Mouse (Mus musculus) spleen, postnatal 36 days (tissue): ENCODE measurements around the gene Syne3.

Source experiments
- DNase-seq, 2 experiments: peaks; one replicate each; pipeline ENCODE4 v3.0.0; 2022; ENCODE audit warnings: low spot score in 2 of 2, mixed read lengths in 1 of 2

Syne3 gene

DNA sequence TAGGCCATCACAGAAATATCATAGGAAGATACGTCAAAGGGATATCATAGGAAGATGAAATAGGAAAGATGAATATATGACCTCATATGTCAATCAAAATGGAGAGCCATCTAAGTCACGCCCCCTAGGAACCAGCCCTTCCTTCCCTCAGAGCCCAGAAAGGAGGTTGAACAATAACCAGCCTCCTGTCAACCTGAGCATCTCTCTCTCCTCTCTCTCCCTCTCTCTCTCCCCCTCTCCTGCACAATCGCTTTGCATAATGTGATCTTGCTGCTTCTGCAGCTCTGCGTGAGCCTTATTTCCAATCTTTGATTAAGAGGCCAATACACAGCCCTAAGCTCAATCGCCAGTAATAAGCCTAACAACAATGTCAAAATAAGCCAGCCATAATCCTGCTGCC is 84.6 kb downstream of the Syne3 start:
- DNase-seq: no peak

DNA sequence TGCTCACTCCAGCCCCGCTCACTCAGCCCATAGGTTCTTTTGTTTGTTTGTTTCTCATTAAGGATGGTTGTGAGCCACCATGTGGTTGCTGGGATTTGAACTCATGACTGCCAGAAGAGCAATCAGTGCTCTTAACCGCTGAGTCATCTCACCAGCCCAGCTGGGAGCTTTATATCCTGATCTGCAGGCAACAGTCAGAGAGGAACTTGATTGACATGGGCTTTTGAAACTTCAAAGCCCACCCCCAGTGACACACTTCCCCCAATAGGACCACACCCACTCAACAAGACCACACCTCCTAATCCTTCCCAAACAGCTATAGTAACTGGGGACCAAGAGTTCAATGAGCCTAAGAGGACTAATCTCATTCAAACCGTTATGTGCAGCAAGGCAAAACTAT is 85.1 kb downstream of the Syne3 start:
- DNase-seq: no peak

DNA sequence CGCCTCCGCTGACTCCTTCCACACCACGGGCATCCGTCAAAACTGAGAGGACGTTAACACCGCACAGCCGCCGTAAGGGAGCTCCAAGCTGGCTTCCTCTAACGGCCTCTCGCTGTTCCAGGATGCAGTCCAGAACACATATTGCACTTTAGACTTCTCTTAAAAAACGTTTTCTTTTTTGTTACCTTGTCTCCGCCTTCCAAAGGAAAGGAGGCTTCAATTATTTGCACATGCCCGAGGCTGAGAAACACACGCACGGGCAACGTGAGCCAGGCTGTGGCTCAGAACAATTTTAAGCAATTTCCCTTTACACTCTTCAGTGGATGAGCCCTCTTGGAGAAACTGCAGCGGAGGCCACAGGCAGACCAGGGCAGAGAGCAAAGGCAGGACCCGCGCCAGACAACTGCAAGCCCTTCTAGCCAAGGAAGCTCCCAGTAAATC is 85.6 kb downstream of the Syne3 start:
- no peak for DNase-seq

DNA sequence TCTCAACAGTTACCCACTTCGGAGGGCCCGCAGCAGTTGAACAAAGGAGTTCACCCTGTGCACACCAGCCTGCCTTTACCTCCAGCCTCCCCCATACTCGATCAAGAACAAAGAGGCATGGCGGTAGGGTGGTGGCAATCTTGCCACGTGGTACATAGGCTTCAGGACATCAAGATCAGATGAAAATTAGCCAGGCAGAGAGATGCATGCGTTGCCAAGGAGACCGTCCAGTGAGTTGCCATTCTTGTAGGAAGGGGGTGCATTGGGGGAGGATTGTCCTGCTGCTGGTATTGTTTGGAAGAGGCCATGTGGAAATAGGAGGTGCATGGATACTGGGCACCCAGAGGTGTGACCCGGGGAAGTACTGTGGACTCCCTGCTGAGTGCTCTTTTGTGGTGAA is 87.0 kb downstream of the Syne3 start:
- no peak for DNase-seq

DNA sequence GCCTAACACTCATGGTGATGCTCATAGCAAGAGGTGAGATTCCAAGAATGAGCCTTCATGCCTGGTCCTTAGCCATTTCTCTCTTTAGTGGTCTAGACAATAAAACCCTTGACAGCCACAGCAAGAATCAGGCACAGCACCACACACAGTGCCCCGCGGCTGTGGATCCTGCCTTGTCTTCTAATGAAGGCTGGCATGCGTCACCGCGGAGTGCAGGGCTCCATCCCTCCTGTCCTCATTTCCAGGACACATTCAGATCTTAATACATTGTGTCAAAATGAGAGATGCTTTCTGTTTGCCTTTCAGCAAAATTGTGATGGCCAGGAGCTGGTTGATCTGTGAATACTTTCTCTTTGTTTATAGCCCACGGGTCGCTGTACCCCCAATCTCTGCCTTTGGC is 88.5 kb downstream of the Syne3 start:
- DNase-seq: no peak

DNA sequence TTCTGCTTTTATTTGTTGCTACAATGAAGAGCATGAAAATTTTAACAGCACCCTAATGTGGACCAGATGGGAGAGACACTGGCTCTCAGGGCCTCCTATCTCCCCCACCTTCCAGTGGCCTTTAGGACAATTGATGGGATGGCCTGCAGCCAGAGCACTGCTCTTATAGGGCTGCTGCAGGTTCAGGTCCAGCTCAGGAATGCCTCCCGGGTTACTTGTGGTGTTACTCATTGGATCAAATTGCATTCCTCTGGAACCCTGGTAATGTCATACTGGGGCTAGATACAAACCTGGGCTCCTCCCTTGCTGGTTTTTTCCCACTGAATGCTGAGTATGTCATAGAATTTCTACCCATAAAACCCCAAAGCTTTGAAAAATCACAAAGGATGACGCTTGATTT is 90.4 kb downstream of the Syne3 start:
- no peak for DNase-seq

DNA sequence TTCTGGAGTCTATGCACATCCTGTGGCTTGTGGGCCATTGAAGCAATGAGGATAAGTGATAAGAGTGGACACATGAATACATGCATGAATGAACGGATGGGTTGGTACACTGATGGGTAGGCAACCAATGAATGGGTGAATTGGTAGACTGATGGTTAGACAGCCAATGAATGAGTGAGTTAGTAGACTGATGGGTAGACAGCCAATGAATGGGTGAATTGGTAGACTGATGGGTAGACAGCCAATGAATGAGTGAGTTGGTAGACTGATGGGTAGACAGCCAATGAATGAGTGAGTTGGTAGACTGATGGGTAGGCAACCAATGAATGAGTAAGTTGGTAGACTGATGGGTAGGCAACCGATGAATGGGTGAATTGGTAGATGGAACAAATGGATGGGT is 91.7 kb downstream of the Syne3 start:
- no peak for DNase-seq

DNA sequence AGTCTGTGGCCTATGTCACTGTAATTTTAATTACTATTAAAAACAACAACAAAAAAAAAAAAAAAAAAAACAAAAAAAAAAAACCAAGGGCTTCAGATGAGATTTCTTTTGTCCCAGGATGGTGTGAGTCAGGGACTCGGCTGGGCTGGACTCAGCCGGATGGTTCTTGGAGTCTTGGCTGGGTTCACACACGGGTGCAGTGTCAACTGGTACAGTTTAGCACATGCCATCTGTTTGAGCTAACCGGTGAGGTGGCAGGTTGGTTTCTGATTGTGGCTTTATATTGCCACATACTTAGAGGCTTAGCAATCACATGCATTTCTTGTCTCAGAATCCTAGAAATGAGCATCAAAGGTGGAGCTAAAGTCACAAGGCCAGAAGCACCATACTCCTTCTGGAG is 92.3 kb downstream of the Syne3 start:
- DNase-seq: no peak

DNA sequence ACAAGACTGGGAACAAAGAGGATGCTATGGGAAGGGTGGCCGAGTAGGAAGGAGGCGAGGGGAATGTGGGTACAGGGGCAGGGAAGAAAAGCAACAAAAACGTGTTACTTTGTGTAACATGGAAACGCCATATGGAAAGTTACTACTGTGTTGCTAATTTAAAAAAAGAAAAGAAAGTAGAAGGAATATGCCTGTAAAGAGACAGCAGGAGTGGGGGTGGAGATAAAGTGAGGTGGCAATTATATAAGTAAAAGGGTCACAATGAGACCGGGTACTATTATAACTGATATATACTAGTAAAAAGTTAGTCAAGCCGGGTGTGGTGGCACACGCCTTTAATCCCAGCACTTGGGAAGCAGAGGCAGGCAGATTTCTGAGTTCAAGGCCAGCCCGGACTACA is 92.8 kb downstream of the Syne3 start:
- no peak for DNase-seq

DNA sequence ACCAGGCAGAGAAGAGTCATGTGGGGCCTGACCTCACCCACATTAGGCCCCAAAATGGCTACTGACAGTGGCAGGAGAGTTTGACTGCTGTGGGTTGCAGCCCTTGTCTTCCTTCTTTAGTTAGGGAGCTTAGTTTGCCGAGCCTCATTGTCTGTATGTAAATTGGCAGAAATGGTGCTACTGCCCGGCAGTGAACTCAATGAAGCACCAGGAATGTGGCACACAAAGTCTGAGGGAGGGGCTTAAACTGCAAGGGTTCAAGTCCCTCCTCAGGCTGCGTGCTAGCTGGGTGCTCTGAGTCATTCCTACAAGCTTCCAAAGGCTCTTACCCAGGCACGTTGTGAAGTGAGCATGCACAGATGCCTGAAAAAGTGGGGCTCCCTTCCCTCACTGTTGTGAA is 93.9 kb downstream of the Syne3 start:
- no peak for DNase-seq

DNA sequence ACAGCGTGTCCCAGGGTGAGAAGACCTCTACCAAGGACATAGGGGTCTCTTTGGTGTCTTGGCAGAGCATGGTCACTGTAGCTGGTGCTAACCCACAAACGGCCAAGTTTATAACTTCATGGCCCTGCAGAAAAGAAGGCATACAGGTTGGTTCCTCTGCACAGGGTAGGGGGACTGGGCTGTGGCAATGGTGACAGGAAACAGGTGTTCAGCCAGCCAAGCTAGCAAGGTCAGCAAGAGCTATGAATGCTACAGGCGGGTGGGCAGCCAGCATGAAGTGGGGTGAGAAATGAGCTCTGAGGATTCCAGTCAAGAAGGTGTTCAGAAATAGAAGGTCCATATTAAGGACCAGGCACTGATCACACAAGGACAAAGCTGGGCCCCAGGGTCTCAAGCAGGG is 96.6 kb downstream of the Syne3 start:
- no peak for DNase-seq

DNA sequence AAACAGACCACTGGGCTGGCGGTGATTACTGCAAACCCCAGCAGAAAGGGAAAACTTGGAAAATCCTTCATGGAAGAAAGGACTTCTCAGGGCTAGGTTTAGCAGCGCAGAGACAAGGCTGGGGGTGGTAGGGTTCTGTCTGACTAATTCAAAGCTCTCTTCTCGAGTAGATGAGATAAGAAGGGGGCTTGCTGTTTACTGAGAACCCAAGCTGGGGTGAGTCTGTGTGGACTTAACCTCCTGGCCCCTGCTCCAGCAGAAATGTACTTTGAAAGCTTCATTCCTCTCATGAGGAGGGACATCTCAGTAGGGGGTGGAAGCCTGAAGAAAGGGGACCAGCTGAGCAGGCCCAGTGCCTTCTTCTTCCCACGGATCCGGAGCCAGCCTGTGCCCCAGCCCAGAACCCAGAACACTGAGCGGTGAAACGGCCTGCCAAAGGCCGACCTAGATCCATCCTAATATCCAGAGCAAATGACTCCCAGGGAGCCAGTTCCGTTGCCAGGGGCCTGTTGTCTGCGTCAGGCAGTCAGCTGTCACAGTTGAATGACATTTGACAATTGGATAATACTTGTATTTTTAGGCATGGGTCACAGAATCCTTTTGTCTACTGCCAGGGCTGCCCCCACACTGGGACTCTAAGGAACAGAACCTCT is 97.2 kb downstream of the Syne3 start:
- no peak for DNase-seq

DNA sequence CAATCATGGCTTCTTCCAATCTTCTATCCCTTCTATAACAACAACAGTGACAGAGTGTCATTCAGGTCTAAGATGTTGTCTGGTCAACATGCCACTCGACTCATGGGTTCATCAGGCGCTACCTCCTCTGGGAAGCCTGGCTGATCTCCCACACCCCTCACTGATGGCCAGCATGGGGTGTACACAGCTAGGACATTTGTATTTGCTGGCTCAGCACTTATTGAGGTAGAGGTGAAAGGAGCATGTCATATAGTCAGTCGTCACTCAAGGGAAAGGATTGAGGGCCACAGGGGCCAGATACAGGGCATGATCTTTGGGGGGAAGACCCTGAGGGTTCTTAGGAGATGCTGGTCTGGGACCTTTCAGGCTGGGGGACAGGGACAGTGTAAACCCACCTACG is 99.9 kb downstream of the Syne3 start:
- DNase-seq: no peak

DNA sequence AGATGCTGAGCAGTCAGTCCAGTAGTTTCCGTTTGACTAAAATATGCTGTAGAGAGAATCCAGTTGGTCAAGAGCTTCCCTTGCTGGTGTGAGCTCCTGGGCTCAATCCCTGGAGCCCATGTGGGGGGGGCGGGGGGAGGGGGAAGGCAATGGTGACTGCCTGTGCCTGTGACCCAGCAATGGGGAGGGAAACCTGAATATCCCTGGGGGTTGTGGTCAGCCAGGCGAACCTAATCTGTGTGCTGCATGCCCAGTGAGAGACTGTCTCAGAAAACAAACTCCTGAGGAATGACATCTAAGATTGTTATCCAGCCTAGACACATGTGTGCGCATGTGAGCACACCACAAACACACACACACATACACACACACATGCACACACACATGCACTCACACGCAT is 100.6 kb downstream of the Syne3 start:
- DNase-seq: no peak

DNA sequence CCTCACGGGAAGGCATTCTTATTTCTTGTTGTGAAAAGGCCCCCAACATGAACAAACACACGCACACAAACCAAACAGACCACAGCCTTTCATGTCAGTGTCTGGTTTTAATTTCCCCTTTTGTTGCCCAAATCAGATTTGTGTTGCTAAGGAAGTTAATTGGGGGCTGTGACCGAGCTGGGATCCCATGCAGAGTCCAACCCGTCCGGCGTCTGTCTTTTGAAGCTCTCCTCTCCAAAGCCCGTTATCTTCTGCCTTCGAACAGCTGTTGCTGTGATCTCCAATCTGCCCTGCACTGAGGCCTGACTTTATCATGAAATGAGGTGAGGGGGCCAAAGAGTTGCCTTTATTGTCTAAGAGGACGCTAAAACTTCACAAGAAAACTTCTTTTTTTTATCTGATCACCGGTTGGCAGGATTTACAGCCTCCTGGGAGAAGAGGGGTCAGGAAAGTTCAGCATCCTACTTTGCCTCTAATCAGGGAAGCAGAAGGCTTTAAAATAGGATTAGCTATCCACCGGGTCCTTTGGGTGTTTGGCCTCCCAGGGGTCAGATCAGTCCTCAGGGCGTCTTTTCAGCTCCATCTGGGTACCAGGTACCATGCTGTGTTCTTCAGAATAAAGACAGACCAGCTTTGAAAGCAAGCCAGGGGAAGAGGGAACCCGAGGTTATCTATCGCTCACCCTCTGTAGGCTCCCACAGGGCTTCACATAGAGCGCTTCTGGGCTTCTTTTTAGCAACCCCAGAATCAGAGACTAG is 101.4 kb downstream of the Syne3 start:
- DNase-seq: no peak

DNA sequence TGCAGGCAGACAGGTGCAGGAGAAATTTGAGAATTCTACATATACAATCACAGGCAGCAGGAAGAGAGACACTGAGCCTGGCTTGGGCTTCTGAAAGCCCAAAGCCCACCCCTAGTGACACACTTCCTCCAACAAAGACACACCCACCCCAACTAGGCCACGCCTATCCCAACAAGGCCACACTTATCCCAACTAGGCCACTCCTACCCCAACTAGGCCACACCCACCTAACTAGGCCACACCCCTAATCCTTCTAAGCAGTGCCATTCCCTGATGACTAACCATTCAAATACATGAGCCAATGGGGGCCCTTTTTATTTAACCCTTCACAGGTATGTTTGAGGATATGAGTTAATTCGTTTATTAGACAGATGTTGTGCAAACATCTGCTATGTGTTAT is 102.5 kb downstream of the Syne3 start:
- no peak for DNase-seq

DNA sequence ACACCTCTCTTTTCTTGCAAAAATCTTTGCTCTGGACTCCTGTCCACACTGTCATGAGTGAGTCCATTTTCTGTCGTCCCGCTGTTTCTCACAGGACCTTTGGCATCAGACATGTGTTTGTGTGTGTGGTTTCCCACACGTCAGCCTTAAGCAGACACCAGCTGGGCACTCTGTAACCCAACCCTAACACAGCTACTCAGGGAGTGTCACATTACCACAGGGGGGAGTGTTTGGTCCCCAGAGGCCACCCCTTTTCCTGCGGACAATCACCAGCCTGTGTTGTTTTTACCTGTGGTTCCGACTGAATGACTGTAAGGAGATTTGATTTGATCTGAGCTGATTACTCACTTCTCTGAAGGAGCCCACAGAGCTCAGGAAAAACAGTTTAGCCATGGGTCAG is 105.5 kb downstream of the Syne3 start:
- peak; percentile 11 to 14 for DNase-seq

DNA sequence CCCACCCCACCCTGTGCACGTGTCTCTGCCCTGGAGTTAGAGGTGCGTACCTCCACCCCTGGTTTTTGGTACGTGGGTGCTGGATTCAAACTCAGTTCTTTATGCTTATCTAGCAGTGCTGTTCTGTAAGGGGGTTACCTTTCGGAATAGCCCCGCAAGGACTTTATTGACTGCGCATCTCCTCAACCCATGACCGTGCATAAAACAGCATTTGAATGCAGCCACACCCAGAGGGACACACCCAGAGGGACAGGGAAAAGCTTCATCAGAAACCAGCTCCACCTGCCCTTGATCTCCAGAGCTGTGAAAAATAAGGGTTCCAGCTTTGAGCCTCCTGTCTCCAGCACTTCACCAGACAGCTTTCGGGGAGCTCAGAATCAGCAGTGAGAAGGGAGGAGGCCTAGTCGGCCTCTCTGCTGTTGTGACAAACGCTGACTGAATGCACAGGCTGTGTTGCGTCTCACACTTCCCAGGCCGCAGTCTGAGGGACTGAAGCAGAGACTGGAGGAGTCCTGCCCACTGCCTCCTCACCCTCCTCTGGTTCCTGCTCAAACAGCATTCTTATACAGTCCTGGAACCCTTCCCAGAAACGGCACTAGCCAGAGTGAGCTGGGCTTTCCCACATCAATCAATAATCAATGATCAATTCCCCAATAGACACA is 107.1 kb downstream of the Syne3 start:
- DNase-seq: no peak

DNA sequence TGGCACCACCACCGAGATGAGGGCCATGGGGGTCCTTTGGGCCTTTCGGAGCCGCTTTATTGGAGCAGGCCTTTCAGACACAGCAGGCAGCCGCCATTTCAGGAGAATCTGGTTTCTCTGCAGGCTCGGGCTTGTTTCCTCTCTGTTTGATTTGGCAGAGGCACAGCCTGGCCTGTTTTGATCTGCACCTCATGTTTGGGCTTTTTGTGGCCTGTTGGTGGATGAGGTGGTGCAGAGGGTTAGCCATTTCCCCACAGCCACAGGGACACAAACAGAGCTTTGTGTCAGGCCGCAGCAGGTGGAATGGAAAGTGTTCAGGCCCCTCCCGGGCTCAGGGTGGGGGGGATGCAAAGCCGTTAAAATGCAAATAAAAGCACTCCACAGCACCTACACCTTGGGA is 108.3 kb downstream of the Syne3 start:
- no peak for DNase-seq

DNA sequence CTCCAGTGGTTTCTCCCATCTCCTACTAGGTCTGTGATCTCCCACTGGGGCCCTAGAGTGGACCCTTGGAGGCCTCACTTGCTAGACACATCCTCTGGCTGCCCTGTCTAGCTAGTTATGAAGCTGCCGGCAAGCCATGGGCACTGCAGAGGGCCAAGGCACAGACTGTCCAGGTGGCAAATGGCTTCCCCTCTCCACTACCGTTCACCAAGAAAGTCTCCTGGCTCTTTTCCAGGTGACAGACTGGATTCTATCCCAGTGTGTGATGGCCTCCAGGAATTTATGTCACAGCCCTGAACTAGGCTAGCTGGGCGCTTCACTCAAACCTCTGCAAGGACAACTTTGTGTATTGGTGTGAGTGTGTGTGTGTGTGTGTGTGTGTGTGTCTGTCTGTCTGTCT is 109.8 kb downstream of the Syne3 start:
- no peak for DNase-seq

DNA sequence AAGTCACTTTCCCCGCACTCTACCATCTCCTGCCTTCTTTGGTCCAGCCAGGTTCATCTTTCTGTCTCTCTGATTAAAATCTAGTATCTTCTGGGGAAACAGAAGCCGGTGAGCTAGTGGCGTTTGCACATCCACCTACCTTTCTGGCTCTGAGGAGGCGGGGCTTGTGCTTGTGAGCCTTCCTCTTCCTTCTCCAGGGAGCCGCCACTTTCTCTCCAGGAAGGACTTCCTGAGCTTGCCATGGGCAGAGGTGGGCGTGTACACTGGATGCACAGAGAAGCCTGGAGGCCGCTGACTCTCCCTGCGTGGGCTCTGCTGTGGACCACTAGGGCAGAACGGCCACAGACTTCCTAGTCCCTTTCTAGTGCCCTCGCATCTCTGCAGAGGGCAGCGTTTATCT is 110.4 kb downstream of the Syne3 start:
- no peak for DNase-seq

DNA sequence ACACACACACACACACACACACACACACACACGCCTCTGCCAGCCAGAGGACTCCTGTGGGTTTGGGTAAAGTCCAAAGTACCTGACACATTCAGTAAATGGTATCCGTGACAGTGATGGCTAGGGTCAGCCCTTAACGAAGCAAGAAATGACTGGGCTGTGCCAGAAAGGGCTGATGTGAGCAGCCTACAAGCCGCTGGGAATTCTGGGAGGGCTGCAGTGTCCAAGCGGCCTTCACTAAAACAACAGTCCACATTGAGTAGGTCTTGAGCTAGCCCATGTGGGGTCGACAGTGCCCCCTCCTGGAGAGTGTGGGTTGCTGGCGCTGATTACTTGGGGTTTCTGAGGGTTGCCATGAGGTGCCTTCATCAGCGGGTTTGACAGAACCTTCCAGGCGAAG is 110.9 kb downstream of the Syne3 start:
- DNase-seq: no peak

DNA sequence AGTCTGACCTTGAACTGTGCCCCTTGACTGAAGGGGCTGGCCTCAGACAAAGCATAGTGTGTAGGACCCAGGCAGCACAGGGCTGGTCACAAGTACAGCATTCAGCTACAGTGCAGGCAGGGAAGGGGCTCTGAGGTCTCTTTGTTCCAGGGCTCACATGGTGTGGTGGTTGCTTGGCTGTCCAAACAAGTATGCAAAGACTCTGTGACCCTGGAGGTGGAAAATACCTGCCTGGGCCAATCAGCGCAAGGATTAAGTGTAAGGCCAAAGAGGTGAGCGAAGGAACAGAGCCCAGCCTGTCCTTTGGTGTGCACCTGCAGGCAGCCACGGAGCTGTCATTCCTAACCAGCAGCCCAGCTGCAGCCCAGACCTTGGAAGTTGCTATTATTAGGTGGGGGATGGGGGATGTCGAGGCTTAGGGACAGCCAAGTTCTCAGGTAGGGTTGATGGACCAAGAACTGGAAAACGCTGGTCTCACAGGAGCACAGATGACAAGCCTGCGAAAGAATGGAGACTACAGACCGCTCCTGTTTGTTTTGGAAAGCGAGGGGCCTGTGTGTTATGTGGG is 112.5 kb downstream of the Syne3 start:
- no peak for DNase-seq
